9 mouse cellular contexts compared by ENCODE assay signal in the genomic region with DNA sequence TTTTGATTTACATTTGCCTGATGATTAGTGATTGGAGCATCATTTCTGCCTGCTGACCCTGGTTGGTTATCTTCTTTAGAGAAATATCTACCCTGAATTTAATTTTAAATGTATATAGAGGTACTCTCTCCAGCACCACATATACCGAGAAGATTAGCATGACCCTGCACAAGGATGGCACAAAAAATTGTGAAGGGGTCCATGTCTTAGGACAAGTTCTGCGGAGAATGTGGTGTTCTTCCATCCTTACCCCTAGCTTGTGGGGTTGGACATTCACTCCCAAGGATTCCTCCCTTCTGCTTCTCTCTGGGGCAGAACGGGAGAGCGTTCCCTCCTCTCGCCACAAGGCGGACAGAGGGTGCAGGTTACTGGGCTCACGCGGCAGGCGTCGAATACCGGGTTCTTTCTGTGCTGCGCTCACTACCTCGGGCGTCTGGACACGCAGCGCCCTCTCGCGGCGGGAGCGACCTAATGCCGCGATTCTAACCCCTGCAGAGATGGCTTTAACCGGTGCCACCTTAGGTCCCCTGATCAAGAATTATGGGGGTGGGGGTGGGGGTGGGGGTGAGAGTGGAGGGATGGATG.
DNase-seq lines count a peak whose midpoint lies in the region; ATAC-seq lines count a peak whose summit lies in the region.
"Had no signal": no experiment of that assay in that cellular context is flagged by ENCODE, and none has a peak within 500 bp of the region (broad histone marks: within the 10 kb centered on the region; RNA-seq: fewer than 3 reads in every experiment).

No protein-coding gene starts in this region.

- no peaks in the 10 kb centered on the region for H3K9me3 ChIP-seq in hindbrain, embryonic 14.5 days (ENCODE audit: control insufficient read depth, low read length)
- H3K9me3 ChIP-seq: limb, embryonic 15.5 days had no signal

- no peaks in the 10 kb centered on the region for H3K27me3 ChIP-seq in hindbrain, embryonic 14.5 days (ENCODE audit: control insufficient read depth, insufficient read depth, low read length)
- H3K27me3 ChIP-seq: limb, embryonic 15.5 days had no signal

- WGBS in hindbrain, embryonic 14.5 days, result 6% methylated on average over 23 of the region's 23 CpGs

- DNase-seq in MEL-GATA-1-ER (ENCODE audit: extremely low read depth, low read depth), result peak; percentile 85
- peak; percentile 44 for DNase-seq in cerebellum, adult 9-11 months
- DNase-seq in frontal cortex, postnatal 14 days (ENCODE audit: low spot score in 2 of 2), result peak; percentile 32 to 47
- peak; percentile 70 for DNase-seq in hindbrain, embryonic 14.5 days (ENCODE audit: low spot score)
- peak; percentile 52 to 73 for DNase-seq in layer of hippocampus, postnatal 25 days (ENCODE audit: extremely low spot score in 1 of 2, low spot score in 1 of 2)
- peak; percentile 77 for DNase-seq in lung, postnatal 25 days (ENCODE audit: low spot score)
- DNase-seq in retina, embryonic 14.5 days (ENCODE audit: low spot score), result peak; percentile 90
- peak; percentile 89 for DNase-seq in thymus, postnatal 25 days

- ATAC-seq in hindbrain, embryonic 14.5 days (ENCODE audit: low FRiP score), result peak; percentile 62; the same call in 1 of the 2 replicates

- H3K4me2 ChIP-seq in hindbrain, embryonic 14.5 days (replicated peaks), result no peak overlapping the region
- H3K4me2 ChIP-seq: limb, embryonic 15.5 days had no signal

- H3K4me1 ChIP-seq in hindbrain, embryonic 14.5 days (replicated peaks; ENCODE audit: control insufficient read depth, insufficient read depth, low read length), result no peaks in the 10 kb centered on the region
- H3K4me1 ChIP-seq: limb, embryonic 15.5 days had no signal

- no peaks in the 10 kb centered on the region for H3K36me3 ChIP-seq in hindbrain, embryonic 14.5 days (replicated peaks; ENCODE audit: control insufficient read depth, insufficient read depth)
- H3K36me3 ChIP-seq: limb, embryonic 15.5 days had no signal

- no peak overlapping the region for H3K9ac ChIP-seq in hindbrain, embryonic 14.5 days
- H3K9ac ChIP-seq: limb, embryonic 15.5 days had no signal

- H3K4me3 ChIP-seq in hindbrain, embryonic 14.5 days (replicated peaks; ENCODE audit: low read length), result no peak overlapping the region
- H3K4me3 ChIP-seq: limb, embryonic 15.5 days had no signal

- H3K27ac ChIP-seq in hindbrain, embryonic 14.5 days, result no peak overlapping the region
- H3K27ac ChIP-seq: limb, embryonic 15.5 days had no signal

Comparison
In these comparisons a context has a peak if more than half of its experiments do, and no peak if none do; other contexts are left out.
1. DNase-seq: peak in every context shown above with its lines; median percentile 90 in retina, embryonic 14.5 days; 89 in thymus, postnatal 25 days; 85 in MEL-GATA-1-ER; 77 in lung, postnatal 25 days; 70 in hindbrain, embryonic 14.5 days; 62 in layer of hippocampus, postnatal 25 days; 44 in cerebellum, adult 9-11 months; 40 in frontal cortex, postnatal 14 days.